Mouse (Mus musculus) adrenal gland, postnatal 36 days (tissue): ENCODE measurements around the gene Gp1ba. TPM values are rescaled to one million over a fixed set of nuclear protein-coding genes. Genes with fewer than 3 reads are reported as not detected.

Experiments used
- DNase-seq, 2 experiments: peaks; one replicate each; pipeline ENCODE4 v3.0.0; 2021; ENCODE audit warnings: mixed read lengths in 1 of 2
- long read RNA-seq, 2 experiments: library from polyadenylated mRNA; stranded (forward); transcript quantifications; one replicate each; pipeline ENCODE4 v2.0.0; 2021; ENCODE audit warnings: borderline sequencing depth in 2 of 2
- total RNA-seq, 2 experiments: library from RNA; stranded (reverse); gene quantifications; 2 replicates each; pipeline ENCODE4 v1.2.3; 2021

Gene Gp1ba
- under 1 TPM in 1 of 2 experiments, not detected in 1; 0.13 TPM for total RNA-seq
- long read RNA-seq, experiment 1, result 0 reads
- long read RNA-seq, experiment 2, result 0 reads

- DNase-seq, result no peak
Observed at GRCm38 (mm10) chr11:70638714-70639278, at the start of gene Gp1ba. TSS of gene Gp1ba (plus strand) at chr11:70639122.

GRCm38 (mm10) chr11:70591733-70592132 lies 47.2 kb upstream of the Gp1ba start:
- no peak for DNase-seq

- DNase-seq, result peak; percentile 47 to 53
Observed at GRCm38 (mm10) chr11:70594253-70594989, 44.5 kb upstream of the Gp1ba start.

GRCm38 (mm10) chr11:70595638-70596037 lies 43.3 kb upstream of the Gp1ba start:
- no peak for DNase-seq

- DNase-seq, result no peak
Observed at GRCm38 (mm10) chr11:70596094-70596493, 42.8 kb upstream of the Gp1ba start.

- no peak for DNase-seq
Observed at GRCm38 (mm10) chr11:70597301-70597700, 41.6 kb upstream of the Gp1ba start.

GRCm38 (mm10) chr11:70598451-70598953 lies 40.4 kb upstream of the Gp1ba start:
- no peak for DNase-seq

- peak; percentile 75 to 83 for DNase-seq
Observed at GRCm38 (mm10) chr11:70605024-70605566, 33.8 kb upstream of the Gp1ba start.

GRCm38 (mm10) chr11:70606717-70607116 lies 32.2 kb upstream of the Gp1ba start:
- no peak for DNase-seq

- no peak for DNase-seq
Observed at GRCm38 (mm10) chr11:70607611-70608010, 31.3 kb upstream of the Gp1ba start.

GRCm38 (mm10) chr11:70608381-70609066 lies 30.4 kb upstream of the Gp1ba start:
- DNase-seq, result peak; percentile 25 to 52

- DNase-seq, result no peak
Observed at GRCm38 (mm10) chr11:70610752-70611151, 28.2 kb upstream of the Gp1ba start.

GRCm38 (mm10) chr11:70612505-70612904 lies 26.4 kb upstream of the Gp1ba start:
- peak in 1 of 2 experiments; percentile 25 for DNase-seq

GRCm38 (mm10) chr11:70615074-70615473 lies 23.8 kb upstream of the Gp1ba start:
- DNase-seq, result peak; percentile 78 to 85

GRCm38 (mm10) chr11:70615516-70616093 lies 23.3 kb upstream of the Gp1ba start, which contains the start of gene 4930544D05Rik:
TSS of gene 4930544D05Rik (plus strand) at chr11:70615848.
- no peak for DNase-seq

GRCm38 (mm10) chr11:70619101-70619500 lies 19.8 kb upstream of the Gp1ba start, which contains the start of gene Chrne:
TSS of gene Chrne (minus strand) at chr11:70619216.
- DNase-seq, result no peak

- no peak for DNase-seq
Observed at GRCm38 (mm10) chr11:70621972-70622814, 16.7 kb upstream of the Gp1ba start.

- peak; percentile 36 to 62 for DNase-seq
Observed at GRCm38 (mm10) chr11:70623053-70623742, 15.7 kb upstream of the Gp1ba start.

GRCm38 (mm10) chr11:70625473-70625872 lies 13.4 kb upstream of the Gp1ba start:
- DNase-seq, result peak; percentile 54 to 65

GRCm38 (mm10) chr11:70626877-70627276 lies 12.0 kb upstream of the Gp1ba start:
- DNase-seq, result no peak
